Mouse (Mus musculus) cerebellum, postnatal 36 days (tissue): ENCODE data around the gene Egr4.

Experiments used
- DNase-seq, 2 experiments: peaks; one replicate each; pipeline ENCODE4 v3.0.0; 2021 to 2022; ENCODE audit warnings: mixed read lengths in 2 of 2

Gene Egr4

GRCm38 (mm10) chr6:85491606-85492005, 21.8 kb downstream of the Egr4 start:
- no peak for DNase-seq

- DNase-seq: no peak
These were observed 23.1 kb downstream of the Egr4 start for GRCm38 (mm10) chr6:85490252-85490651.

- DNase-seq: no peak
These were observed 23.7 kb downstream of the Egr4 start for GRCm38 (mm10) chr6:85489717-85490116.

GRCm38 (mm10) chr6:85488510-85488909, 24.9 kb downstream of the Egr4 start:
- no peak for DNase-seq

- no peak for DNase-seq
These were observed 27.7 kb downstream of the Egr4 start for GRCm38 (mm10) chr6:85485738-85486137.

GRCm38 (mm10) chr6:85483843-85484721, 29.3 kb downstream of the Egr4 start:
- peak; percentile 42 to 44 for DNase-seq

- DNase-seq: no peak
These were observed 32.7 kb downstream of the Egr4 start for GRCm38 (mm10) chr6:85480685-85481084.

GRCm38 (mm10) chr6:85479979-85480378, 33.4 kb downstream of the Egr4 start:
- DNase-seq: no peak

- DNase-seq: no peak
These were observed 35.0 kb downstream of the Egr4 start for GRCm38 (mm10) chr6:85478416-85478815.

GRCm38 (mm10) chr6:85477366-85477917, 35.9 kb downstream of the Egr4 start:
- peak in 1 of 2 experiments; percentile 50 for DNase-seq

GRCm38 (mm10) chr6:85475581-85475980, 37.8 kb downstream of the Egr4 start:
- no peak for DNase-seq

GRCm38 (mm10) chr6:85472542-85472941, 40.8 kb downstream of the Egr4 start:
- no peak for DNase-seq

GRCm38 (mm10) chr6:85471962-85472361, 41.4 kb downstream of the Egr4 start:
- peak in 1 of 2 experiments; percentile 24 for DNase-seq

GRCm38 (mm10) chr6:85469660-85470430, 43.5 kb downstream of the Egr4 start:
- no peak for DNase-seq

GRCm38 (mm10) chr6:85465381-85465780, 48.0 kb downstream of the Egr4 start:
- DNase-seq: peak in 1 of 2 experiments; percentile 36
